ENCODE assay signal across 7 mouse cellular contexts in the genomic region with DNA sequence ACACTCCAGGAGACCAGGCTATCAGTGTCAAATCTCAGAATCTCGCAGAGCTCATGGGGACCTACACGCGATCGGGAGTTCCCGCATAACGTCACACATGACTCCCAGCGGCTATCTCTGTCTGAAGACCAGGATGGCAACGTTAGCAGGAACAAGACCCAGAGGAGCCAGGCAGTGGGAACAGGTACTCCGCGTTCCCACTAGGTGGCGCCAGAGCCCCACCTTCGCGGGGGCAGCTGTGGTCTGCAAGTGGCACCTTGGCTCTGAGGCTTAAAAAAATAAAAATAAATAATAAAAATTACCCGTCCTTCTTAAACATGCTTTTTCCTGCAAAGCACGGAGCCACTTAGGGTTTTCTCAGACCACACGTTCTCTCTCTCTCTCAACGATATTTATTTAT. TPM values are rescaled to one million over a fixed set of nuclear protein-coding genes. Genes with fewer than 3 reads are reported as not detected.
DNase-seq lines count a peak whose midpoint lies in the region; ATAC-seq lines count a peak whose summit lies in the region.

No protein-coding gene starts in this region.

- peaks cover 27% of the 10 kb centered on the region for H3K27me3 ChIP-seq in embryonic facial prominence, embryonic 13.5 days
- peaks cover 29% of the 10 kb centered on the region for H3K27me3 ChIP-seq in limb, embryonic 13.5 days
- H3K27me3 ChIP-seq in midbrain, embryonic 15.5 days (replicated peaks): peaks cover 10% of the 10 kb centered on the region

- no peak overlapping the region for H3K27ac ChIP-seq in embryonic facial prominence, embryonic 13.5 days
- H3K27ac ChIP-seq in limb, embryonic 13.5 days: no peak overlapping the region
- H3K27ac ChIP-seq in midbrain, embryonic 15.5 days: no peak overlapping the region

- peaks cover 12% of the 10 kb centered on the region for H3K4me1 ChIP-seq in embryonic facial prominence, embryonic 13.5 days
- H3K4me1 ChIP-seq in limb, embryonic 13.5 days: peaks cover 20% of the 10 kb centered on the region
- H3K4me1 ChIP-seq in midbrain, embryonic 15.5 days: peaks cover 15% of the 10 kb centered on the region

- H3K9me3 ChIP-seq in embryonic facial prominence, embryonic 13.5 days: no peaks in the 10 kb centered on the region; the same call in 1 of the 2 replicates
- peaks cover 5% of the 10 kb centered on the region for H3K9me3 ChIP-seq in limb, embryonic 13.5 days
- H3K9me3 ChIP-seq in midbrain, embryonic 15.5 days: no peaks in the 10 kb centered on the region

- no peak overlapping the region for H3K9ac ChIP-seq in embryonic facial prominence, embryonic 13.5 days
- H3K9ac ChIP-seq in limb, embryonic 13.5 days: no peak overlapping the region
- no peak overlapping the region for H3K9ac ChIP-seq in midbrain, embryonic 15.5 days

- DNase-seq in adrenal gland, postnatal 14 days: peak; percentile 93
- peak; percentile 75 for DNase-seq in heart, adult 8-10 months (ENCODE audit: low spot score)
- DNase-seq in kidney, adult 8-10 months: peak; percentile 73 to 82
- DNase-seq in spleen, adult 18-20 months: peak; percentile 56 to 72

- WGBS in embryonic facial prominence, embryonic 13.5 days: 5% methylated on average over 17 of the region's 17 CpGs
- 5% methylated on average over 17 of the region's 17 CpGs for WGBS in limb, embryonic 13.5 days
- WGBS in midbrain, embryonic 15.5 days: 8% methylated on average over 17 of the region's 17 CpGs

- H3K4me2 ChIP-seq in embryonic facial prominence, embryonic 13.5 days: peak overlapping the region; percentile 41
- peak overlapping the region; percentile 19 for H3K4me2 ChIP-seq in limb, embryonic 13.5 days (replicated peaks)
- peak overlapping the region; percentile 35 for H3K4me2 ChIP-seq in midbrain, embryonic 15.5 days

- H3K36me3 ChIP-seq in embryonic facial prominence, embryonic 13.5 days: no peaks in the 10 kb centered on the region
- H3K36me3 ChIP-seq in limb, embryonic 13.5 days: no peaks in the 10 kb centered on the region
- no peaks in the 10 kb centered on the region for H3K36me3 ChIP-seq in midbrain, embryonic 15.5 days (replicated peaks)

- no peak overlapping the region for H3K4me3 ChIP-seq in embryonic facial prominence, embryonic 13.5 days
- no peak overlapping the region for H3K4me3 ChIP-seq in limb, embryonic 13.5 days
- H3K4me3 ChIP-seq in midbrain, embryonic 15.5 days: no peak overlapping the region

- no peak; the same call in 1 of the 2 replicates for ATAC-seq in embryonic facial prominence, embryonic 13.5 days (ENCODE audit: insufficient number of reproducible peaks, insufficient read depth, low FRiP score, low TSS enrichment, low read depth)
- no peak for ATAC-seq in limb, embryonic 13.5 days (ENCODE audit: low FRiP score, low read depth)
- ATAC-seq in midbrain, embryonic 15.5 days (replicated peaks): peak; percentile 68

RNA-seq across cellular contexts. Expression of a gene that starts 4.0 kb away (rescaled TPM):
- 0.33 and 1.4 TPM in 2 replicates for total RNA-seq in adrenal gland, postnatal 14 days (2021)
- 0.36 and 0.52 TPM in 2 replicates for polyA plus RNA-seq in embryonic facial prominence, embryonic 13.5 days (2015; fragmentation: Nextera tagmentation; extraction: Ambion mirVana)
- total RNA-seq in heart, adult 8-10 months (2022): not detected
- polyA plus RNA-seq in limb, embryonic 13.5 days (2015; fragmentation: Nextera tagmentation; extraction: Ambion mirVana): 0.43 and 0.51 TPM in 2 replicates
- 36.3 and 38.0 TPM in 2 replicates for polyA plus RNA-seq in midbrain, embryonic 15.5 days (2015; fragmentation: Nextera tagmentation; extraction: Ambion mirVana)

Comparison
In these comparisons a context has a peak if more than half of its experiments do, and no peak if none do; other contexts are left out.
1. RNA of a gene that starts 4.0 kb away (polyA plus RNA-seq): 36.3 to 38.0 TPM in midbrain, embryonic 15.5 days; 0.36 to 0.52 TPM in embryonic facial prominence, embryonic 13.5 days and 0.43 to 0.51 TPM in limb, embryonic 13.5 days; every median in the first group is over 10 times any median in the second.
2. Peak in every context shown above with its lines, with median percentiles within 50 percentile points of each other: DNase-seq and H3K4me2 ChIP-seq.